Mouse (Mus musculus) heart, adult 2 months (tissue): ENCODE data around the gene Siah3.

Source experiments
- CTCF ChIP-seq: fragments of 200-600 bp; IDR thresholded peaks from 2 replicates; pipeline ENCODE4 v1.8.1; 2022; ENCODE audit warnings: antibody characterized with exemption, mild to moderate bottlenecking, moderate library complexity
- EP300 ChIP-seq: fragments of 200-500 bp; IDR thresholded peaks from 2 replicates; pipeline ENCODE4 v1.6.1; 2011; ENCODE audit warnings: low read depth, low read length, control low read depth; ENCODE audit not compliant: insufficient read depth
- POLR2A ChIP-seq: fragments of 200-500 bp; IDR thresholded peaks from 2 replicates; pipeline ENCODE4 v1.6.1; 2011; ENCODE audit warnings: mild to moderate bottlenecking, low read depth, low read length, control low read depth; ENCODE audit not compliant: insufficient read depth

GRCm38 (mm10) chr14:75527464-75528190 lies 71.8 kb downstream of the Siah3 start:
- TF ChIP-seq CTCF = no peak
- no peak for TF ChIP-seq POLR2A
- no peak for TF ChIP-seq EP300
